18 mouse cellular contexts compared by ENCODE assay signal in genomic region chr8:91837131-91837530, GRCm38 (mm10). TPM values are rescaled to one million over a fixed set of nuclear protein-coding genes. Genes with fewer than 3 reads are reported as not detected.
"Had no signal": no experiment of that assay in that cellular context is flagged by ENCODE, and none has a peak within 500 bp of the region (broad histone marks: within the 10 kb centered on the region; RNA-seq: fewer than 3 reads in every experiment).

No protein-coding gene starts in this region.

- DNase-seq: lung, adult 2 months; lung, postnatal 14 days; lung, postnatal 36 days; right cerebral cortex, postnatal 14 days; thymus, adult 18-20 months; thymus, postnatal 14 days; thymus, postnatal 36 days had no signal

- H3K4me1 ChIP-seq: liver, embryonic 15.5 days; lung, embryonic 15.5 days; megakaryocyte, embryonic 14.5 days had no signal

- H3K4me2 ChIP-seq: liver, embryonic 15.5 days; lung, embryonic 15.5 days; midbrain, embryonic 12.5 days; neural tube, embryonic 12.5 days had no signal

- H3K36me3 ChIP-seq: liver, embryonic 15.5 days; lung, embryonic 15.5 days; midbrain, embryonic 12.5 days; neural tube, embryonic 12.5 days had no signal

- ATAC-seq: lung, postnatal 0 days had no signal

- H3K4me3 ChIP-seq: liver, embryonic 15.5 days; lung, embryonic 15.5 days; megakaryocyte, embryonic 14.5 days; midbrain, embryonic 12.5 days; neural tube, embryonic 12.5 days had no signal

- H3K9me3 ChIP-seq: liver, embryonic 15.5 days; lung, embryonic 15.5 days; megakaryocyte, embryonic 14.5 days; midbrain, embryonic 12.5 days; neural tube, embryonic 12.5 days had no signal

- H3K9ac ChIP-seq: liver, embryonic 15.5 days; liver, postnatal 0 days; lung, embryonic 15.5 days; midbrain, embryonic 12.5 days; neural tube, embryonic 12.5 days had no signal

- H3K27ac ChIP-seq: liver, embryonic 15.5 days; lung, embryonic 15.5 days; macrophage; midbrain, embryonic 12.5 days; neural tube, embryonic 12.5 days had no signal

RNA-seq across cellular contexts. Expression of gene Irx3, which starts 35.3 kb away (rescaled TPM):
- total RNA-seq: megakaryocyte progenitor cell, adult 5-6 weeks; monocyte, adult 5-6 weeks; neutrophil, adult 5-6 weeks had no signal
- polyA plus RNA-seq: liver, postnatal 0 days; macrophage had no signal
